Mouse (Mus musculus) ES-Bruce4 (cell line): ENCODE data around the gene Slc2a12. TPM values are rescaled to one million over a fixed set of nuclear protein-coding genes. Genes with fewer than 3 reads are reported as not detected.

Experiments
- H3K27ac ChIP-seq: 2 replicates; pipeline ENCODE4 v1.5.1; 2012; ENCODE audit warnings: low read length, inconsistent platforms; ENCODE audit not compliant: insufficient read depth
- H3K27me3 ChIP-seq: 2 replicates; pipeline ENCODE4 v1.6.1; 2012; ENCODE audit warnings: mild to moderate bottlenecking, low read length, inconsistent platforms; ENCODE audit not compliant: control insufficient read depth, poor library complexity, insufficient read depth, severe bottlenecking
- H3K36me3 ChIP-seq: 2 replicates; pipeline ENCODE4 v1.6.1; 2012; ENCODE audit warnings: inconsistent platforms, mild to moderate bottlenecking, low read length, moderate library complexity; ENCODE audit not compliant: control insufficient read depth, poor library complexity, insufficient read depth, severe bottlenecking
- H3K4me1 ChIP-seq: one replicate; pipeline ENCODE4 v1.8.1; 2011; ENCODE audit warnings: low read length; ENCODE audit not compliant: control insufficient read depth, insufficient read depth
- H3K4me3 ChIP-seq: 2 replicates; pipeline ENCODE4 v1.5.1; 2011; ENCODE audit warnings: low read depth, mild to moderate bottlenecking, low read length
- H3K9ac ChIP-seq: 2 replicates; pipeline ENCODE4 v1.6.1; 2012; ENCODE audit warnings: low read depth, mild to moderate bottlenecking, inconsistent platforms; ENCODE audit not compliant: poor library complexity, severe bottlenecking
- H3K9me3 ChIP-seq: replicated peaks from 2 replicates; pipeline ENCODE4 v1.6.1; 2012; ENCODE audit warnings: mild to moderate bottlenecking, low read length, inconsistent platforms; ENCODE audit not compliant: control insufficient read depth, poor library complexity, insufficient read depth, severe bottlenecking
- CTCF ChIP-seq: IDR thresholded peaks from one replicate; pipeline ENCODE4 v1.8.1; 2011; ENCODE audit warnings: low read depth, low read length
- EP300 ChIP-seq: IDR thresholded peaks from 2 replicates; pipeline ENCODE4 v1.6.1; 2011; ENCODE audit warnings: low read depth, low read length; ENCODE audit not compliant: insufficient read depth
- POLR2A ChIP-seq: IDR thresholded peaks from one replicate; pipeline ENCODE4 v1.8.1; 2011; ENCODE audit warnings: low read length; ENCODE audit not compliant: insufficient read depth
- polyA plus RNA-seq: library from polyadenylated mRNA; stranded (reverse); fragments of >200 nt; gene quantifications from 2 replicates; pipeline ENCODE4 v1.2.4, GENCODE M21; 2011; ENCODE audit warnings: low read depth; ENCODE audit not compliant: missing spikeins, insufficient read depth, insufficient read length

The Slc2a12 gene
- polyA plus RNA-seq, 1 experiment: 1.5 TPM

- H3K4me3 ChIP-seq: no peak overlapping the region
- H3K9me3 ChIP-seq: no peaks in the 10 kb centered on the region
- no peak overlapping the region for H3K27ac ChIP-seq
- H3K4me1 ChIP-seq: no peaks in the 10 kb centered on the region
- H3K27me3 ChIP-seq: no peaks in the 10 kb centered on the region
- no peak overlapping the region for H3K9ac ChIP-seq
- TF ChIP-seq POLR2A: no peak
- TF ChIP-seq EP300: no peak
- no peak for TF ChIP-seq CTCF
- H3K36me3 ChIP-seq: no peaks in the 10 kb centered on the region
Measured at GRCm38 (mm10) chr10:22746334-22747322, 101.8 kb downstream of the Slc2a12 start.

- Histone ChIP-seq H3K9me3 (no peaks in the 10 kb centered on the region), H3K9ac (no peak overlapping the region), H3K4me3 (no peak overlapping the region), H3K27ac (no peak overlapping the region), H3K4me1 (no peaks in the 10 kb centered on the region), H3K36me3 (no peaks in the 10 kb centered on the region), H3K27me3 (no peaks in the 10 kb centered on the region)
- TF ChIP-seq CTCF (no peak), POLR2A (no peak), EP300 (no peak)
Measured at GRCm38 (mm10) chr10:22751175-22751682, 106.4 kb downstream of the Slc2a12 start.

Other genes starting within 250 kb of the Slc2a12 start
- gene Tbpl1, start 86.9 kb downstream of the Slc2a12 start, polyA plus RNA-seq: 42.9 and 46.1 TPM in 2 replicates
- not detected in 2 replicates for gene Tcf21, start 175.2 kb downstream of the Slc2a12 start, polyA plus RNA-seq